Comparison of ENCODE assay signal across 16 mouse cellular contexts in the genomic region with DNA sequence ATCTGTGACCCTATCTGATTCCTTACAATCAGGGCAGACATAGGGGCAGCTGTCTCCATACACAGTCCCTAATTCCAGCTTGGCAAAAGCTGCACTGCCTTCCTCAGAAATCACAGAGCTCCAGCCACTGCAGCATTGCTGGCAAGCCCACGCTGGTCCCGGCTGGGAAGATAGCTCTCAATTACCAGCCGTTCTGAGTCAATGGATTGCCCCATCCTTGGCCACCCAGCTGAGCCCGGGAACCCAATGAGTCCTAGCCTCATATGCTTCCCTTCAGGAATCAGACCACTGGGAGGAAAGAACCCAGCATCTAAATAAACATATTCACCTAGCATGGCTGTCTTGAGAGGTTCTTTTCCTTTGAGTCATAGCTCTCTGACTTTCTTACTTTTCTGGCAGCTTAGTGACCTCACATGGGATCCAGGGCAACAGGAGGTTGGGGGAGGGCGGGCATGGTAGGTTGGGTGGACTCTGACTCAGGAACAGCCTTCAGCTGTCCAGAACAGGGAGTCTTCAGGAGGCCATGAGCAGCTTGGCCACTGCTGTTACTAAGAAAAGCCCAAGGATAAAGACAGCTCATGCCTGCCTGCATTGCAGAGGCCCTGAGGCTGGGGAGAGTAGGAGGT.
DNase-seq lines count a peak whose midpoint lies in the region; ATAC-seq and TF ChIP-seq lines count a peak whose summit lies in the region.
"Had no signal": no experiment of that assay in that cellular context is flagged by ENCODE, and none has a peak within 500 bp of the region (broad histone marks: within the 10 kb centered on the region; RNA-seq: fewer than 3 reads in every experiment).

No protein-coding gene starts in this region.

- TF ChIP-seq EP300 in heart, adult 2 months (IDR thresholded peaks at IDR 0.05; ENCODE audit: insufficient read depth, low read depth, low read length), result no peak

- CTCF ChIA-PET in Patski (lab: Charles Lee), result interaction anchor here (1.2 to 1.4 kb wide), 2 partner anchors 10 to 170 kb away, joined by 3 to 4 read pairs; no protein-coding TSS in a partner anchor

- H3K4me3 ChIP-seq in heart, adult 2 months, result no peak overlapping the region
- H3K4me3 ChIP-seq: forebrain, embryonic 10.5 days; midbrain, embryonic 15.5 days; neural tube, embryonic 15.5 days had no signal

- POLR2A ChIA-PET in Patski (lab: Charles Lee), result no interaction called here

- WGBS in heart, adult 2 months, result 54% methylated on average over 5 of the region's 5 CpGs

- H3K27me3 ChIP-seq in Patski, result no peaks in the 10 kb centered on the region
- no peaks in the 10 kb centered on the region for H3K27me3 ChIP-seq in heart, adult 2 months (ENCODE audit: control insufficient read depth, insufficient read depth, low read length)
- H3K27me3 ChIP-seq: midbrain, embryonic 15.5 days; neural tube, embryonic 15.5 days had no signal

- no peaks in the 10 kb centered on the region for H3K79me2 ChIP-seq in heart, adult 2 months (replicated peaks; ENCODE audit: control insufficient read depth, insufficient read depth, low read length)

- no peak overlapping the region for H3K27ac ChIP-seq in heart, adult 2 months
- H3K27ac ChIP-seq: forebrain, embryonic 10.5 days; midbrain, embryonic 15.5 days; neural tube, embryonic 15.5 days had no signal

- H3K36me3 ChIP-seq in heart, adult 2 months (ENCODE audit: control insufficient read depth, insufficient read depth, low read length), result no peaks in the 10 kb centered on the region
- H3K36me3 ChIP-seq: forebrain, embryonic 10.5 days; G1E; midbrain, embryonic 15.5 days; neural tube, embryonic 15.5 days had no signal

- intact Hi-C loops in heart, adult 2 months (cut with DNase I), result no loop called here

- no peak overlapping the region for H3K9ac ChIP-seq in heart, adult 2 months (ENCODE audit: low read depth, low read length)
- H3K9ac ChIP-seq: midbrain, embryonic 15.5 days; neural tube, embryonic 15.5 days had no signal

- no peak for TF ChIP-seq CTCF in Patski (IDR thresholded peaks at IDR 0.05)
- no peak for TF ChIP-seq CTCF in heart, adult 2 months (IDR thresholded peaks at IDR 0.05)

- peak; percentile 62 to 72 for DNase-seq in cerebellum, postnatal 10 days
- DNase-seq in cerebellum, postnatal 4 days (ENCODE audit: low spot score in 2 of 2), result no peak
- DNase-seq in kidney, postnatal 36 days, result peak; percentile 28 to 36
- no peak for DNase-seq in kidney, postnatal 10 days
- DNase-seq in Patski (ENCODE audit: low read depth, low spot score), result peak; percentile 64
- peak; percentile 76 for DNase-seq in fibroblast of lung, adult 2 months (ENCODE audit: low read depth)
- no peak for DNase-seq in heart, adult 2 months
- no peak for DNase-seq in embryo, embryonic 11 days
- DNase-seq: cerebellum, adult 11-12 months; heart, postnatal 10 days; liver; lung, postnatal 4 days had no signal

- no peak for TF ChIP-seq POLR2A in heart, adult 2 months (IDR thresholded peaks at IDR 0.05; ENCODE audit: insufficient read depth, low read depth, low read length)

- in situ Hi-C loops in Patski (cut with MboI; ENCODE audit: low pct_unique_long_range_greater_than_20kb), result no loop called here

- no peaks in the 10 kb centered on the region for H3K4me1 ChIP-seq in heart, adult 2 months (ENCODE audit: control insufficient read depth, insufficient read depth, low read length)

- ATAC-seq in Patski, result peak; percentile 92
- ATAC-seq: midbrain, embryonic 15.5 days had no signal

Comparison
In these comparisons a context has a peak if more than half of its experiments do, and no peak if none do; other contexts are left out.
1. DNase-seq: peak in cerebellum, postnatal 10 days (2 of 2), kidney, postnatal 36 days (2 of 2), Patski (single experiment) and fibroblast of lung, adult 2 months (single experiment); none in cerebellum, postnatal 4 days (0 of 2), kidney, postnatal 10 days (single experiment), heart, adult 2 months (0 of 2) and embryo, embryonic 11 days (single experiment).